Mouse (Mus musculus) olfactory bulb, adult 2 months (tissue): ENCODE results near the gene 1110008L16Rik. TPM values are rescaled to one million over a fixed set of nuclear protein-coding genes. Genes with fewer than 3 reads are reported as not detected.
"Not testable (repeated sequence)": the region's sequence is repeated elsewhere in the genome, so short reads cannot be mapped to it uniquely, and the experiment has no call there.

ENCODE experiments used
- H3K27ac ChIP-seq: fragments of 200-500 bp; 2 replicates; pipeline ENCODE4 v1.5.1; 2012; ENCODE audit warnings: low read depth, low read length; ENCODE audit not compliant: insufficient read depth
- H3K4me1 ChIP-seq: fragments of 200-500 bp; 2 replicates; pipeline ENCODE4 v1.6.1; 2012; ENCODE audit warnings: low read length; ENCODE audit not compliant: control insufficient read depth, insufficient read depth
- H3K4me3 ChIP-seq: fragments of 200-500 bp; 2 replicates; pipeline ENCODE4 v1.5.1; 2012; ENCODE audit warnings: mild to moderate bottlenecking, low read depth, low read length, moderate library complexity; ENCODE audit not compliant: insufficient read depth
- CTCF ChIP-seq: fragments of 200-500 bp; IDR thresholded peaks from 2 replicates; pipeline ENCODE4 v1.5.1; 2012; ENCODE audit warnings: low read depth, mild to moderate bottlenecking, low read length, moderate library complexity; ENCODE audit not compliant: insufficient read depth
- POLR2A ChIP-seq: fragments of 200-500 bp; IDR thresholded peaks from 2 replicates; pipeline ENCODE4 v1.6.1; 2012; ENCODE audit warnings: mild to moderate bottlenecking, low read depth, low read length, moderate library complexity; ENCODE audit not compliant: insufficient read depth
- WGBS: fragments of 180-500 bp; shearing (Covaris S2); methylation state at CpG from one replicate; pipeline ENCODE4 v1.1.7; 2018; 5-methylcytosine and 5-hydroxymethylcytosine counted together
- polyA plus RNA-seq: library from polyadenylated mRNA; stranded (reverse); fragments of >200 nt; gene quantifications from 2 replicates; pipeline ENCODE4 v1.2.4, GENCODE M21; 2012; ENCODE audit warnings: low replicate concordance; ENCODE audit not compliant: missing spikeins, insufficient read depth, insufficient read length

1110008L16Rik gene
- not detected in 2 replicates for polyA plus RNA-seq

- Histone ChIP-seq H3K4me3 (no peak within 1 kb of the TSS), H3K27ac (no peak within 1 kb of the TSS), H3K4me1 (peaks cover 6% of the 10 kb centered on the region)
- 88% methylated on average over 5 of the region's 5 CpGs for WGBS
- no peak for TF ChIP-seq CTCF
- TF ChIP-seq POLR2A: no peak
Observed at GRCm38 (mm10) chr12:55299336-55299735, at the start of gene 1110008L16Rik. Gene 1110008L16Rik, plus strand, starts transcription at chr12:55299577.

- not testable (repeated sequence) for H3K27ac ChIP-seq, H3K4me3 ChIP-seq, H3K4me1 ChIP-seq
- WGBS: no CpG with 5 or more reads among the region's 8 CpGs
Observed at GRCm38 (mm10) chr12:55261950-55262349, 37.4 kb upstream of the 1110008L16Rik start.

DNA sequence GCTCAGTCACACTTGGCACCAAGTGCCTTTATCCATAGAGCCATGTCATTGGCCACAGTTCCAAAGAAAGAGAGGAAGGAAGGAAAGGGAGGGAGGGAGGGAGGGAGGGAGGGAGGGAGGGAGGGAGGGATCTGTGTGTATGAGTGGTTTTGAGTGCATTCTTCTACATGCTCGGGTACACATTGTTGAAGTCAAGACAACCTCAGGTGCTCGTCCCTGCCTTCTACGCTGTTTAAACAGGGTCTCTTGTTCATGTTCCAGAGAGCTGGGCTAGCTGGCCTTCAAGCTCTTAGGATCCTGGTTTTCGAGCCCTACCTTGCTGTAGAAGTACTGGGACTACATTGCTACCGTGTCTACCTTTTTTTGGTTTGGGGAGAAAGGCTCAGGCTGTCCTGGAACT lies 36.0 kb upstream of the 1110008L16Rik start:
- WGBS: no CpG with 5 or more reads among the region's 5 CpGs
- H3K4me1 ChIP-seq, H3K4me3 ChIP-seq, H3K27ac ChIP-seq: not testable (repeated sequence)

DNA sequence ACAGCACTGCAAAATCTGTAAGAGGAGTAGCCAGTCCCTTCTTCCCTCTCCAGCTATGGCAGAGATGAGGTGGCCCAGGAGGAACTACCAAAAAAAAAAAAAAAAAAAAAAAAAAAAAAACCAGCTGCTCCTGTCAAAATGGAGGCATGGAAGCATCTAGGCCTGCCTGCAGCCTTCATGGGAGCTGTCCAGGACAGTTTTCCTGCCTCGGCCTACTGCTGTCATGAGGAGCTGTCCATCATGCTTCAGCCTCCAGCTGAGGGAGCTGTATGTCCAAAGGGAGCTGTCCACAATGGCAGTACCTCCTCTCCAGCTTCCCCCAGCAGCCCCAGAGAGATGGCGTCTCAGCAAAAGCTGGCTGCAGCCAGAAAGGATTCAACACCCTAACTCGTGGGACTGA lies 27.1 kb upstream of the 1110008L16Rik start:
- 86% methylated on average over 3 of the region's 3 CpGs for WGBS
- Histone ChIP-seq H3K4me3 (no peak overlapping the region), H3K27ac (no peak overlapping the region), H3K4me1 (no peaks in the 10 kb centered on the region)
- TF ChIP-seq CTCF (no peak), POLR2A (no peak)

GRCm38 (mm10) chr12:55277583-55277982 lies 21.8 kb upstream of the 1110008L16Rik start:
- not testable (repeated sequence) for H3K4me3 ChIP-seq, H3K27ac ChIP-seq, H3K4me1 ChIP-seq
- 91% methylated on average over 3 of the region's 6 CpGs for WGBS

DNA sequence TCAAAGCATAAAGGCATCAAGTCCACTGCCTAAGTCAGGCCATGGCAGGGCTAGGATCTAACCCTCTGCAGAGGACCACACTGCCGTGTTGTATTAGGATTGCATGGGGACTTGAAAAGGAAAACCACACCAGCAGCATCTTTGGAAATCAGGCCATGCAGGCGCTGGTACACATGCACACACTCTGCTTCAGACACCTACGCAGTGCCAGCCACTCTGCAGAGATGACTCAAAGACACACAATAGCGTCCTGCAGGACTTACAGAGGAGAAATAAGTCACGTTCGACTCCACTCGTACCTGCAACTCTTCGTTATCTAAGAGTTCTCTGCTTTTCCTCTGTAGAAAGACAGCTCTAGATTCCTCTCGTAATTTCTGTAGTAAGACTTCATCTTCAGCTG lies 1.3 kb upstream of the 1110008L16Rik start:
- TF ChIP-seq POLR2A (no peak), CTCF (no peak)
- WGBS: 75% methylated on average over 9 of the region's 9 CpGs
- Histone ChIP-seq H3K27ac (no peak overlapping the region), H3K4me1 (peaks cover 6% of the 10 kb centered on the region), H3K4me3 (no peak overlapping the region)

GRCm38 (mm10) chr12:55300820-55301351 lies 1.5 kb downstream of the 1110008L16Rik start:
- Histone ChIP-seq H3K27ac (no peak overlapping the region), H3K4me3 (no peak overlapping the region), H3K4me1 (peaks cover 6% of the 10 kb centered on the region)
- WGBS: 83% methylated on average over 3 of the region's 3 CpGs
- TF ChIP-seq POLR2A (no peak), CTCF (no peak)

- no peak for TF ChIP-seq CTCF
- TF ChIP-seq POLR2A: no peak
- H3K27ac ChIP-seq: no peak overlapping the region
- 32% methylated on average over 11 of the region's 11 CpGs for WGBS
- H3K4me1 ChIP-seq: peaks cover 6% of the 10 kb centered on the region
- H3K4me3 ChIP-seq: peak overlapping the region; percentile 37
Observed at GRCm38 (mm10) chr12:55301472-55302300, 2.3 kb downstream of the 1110008L16Rik start.

DNA sequence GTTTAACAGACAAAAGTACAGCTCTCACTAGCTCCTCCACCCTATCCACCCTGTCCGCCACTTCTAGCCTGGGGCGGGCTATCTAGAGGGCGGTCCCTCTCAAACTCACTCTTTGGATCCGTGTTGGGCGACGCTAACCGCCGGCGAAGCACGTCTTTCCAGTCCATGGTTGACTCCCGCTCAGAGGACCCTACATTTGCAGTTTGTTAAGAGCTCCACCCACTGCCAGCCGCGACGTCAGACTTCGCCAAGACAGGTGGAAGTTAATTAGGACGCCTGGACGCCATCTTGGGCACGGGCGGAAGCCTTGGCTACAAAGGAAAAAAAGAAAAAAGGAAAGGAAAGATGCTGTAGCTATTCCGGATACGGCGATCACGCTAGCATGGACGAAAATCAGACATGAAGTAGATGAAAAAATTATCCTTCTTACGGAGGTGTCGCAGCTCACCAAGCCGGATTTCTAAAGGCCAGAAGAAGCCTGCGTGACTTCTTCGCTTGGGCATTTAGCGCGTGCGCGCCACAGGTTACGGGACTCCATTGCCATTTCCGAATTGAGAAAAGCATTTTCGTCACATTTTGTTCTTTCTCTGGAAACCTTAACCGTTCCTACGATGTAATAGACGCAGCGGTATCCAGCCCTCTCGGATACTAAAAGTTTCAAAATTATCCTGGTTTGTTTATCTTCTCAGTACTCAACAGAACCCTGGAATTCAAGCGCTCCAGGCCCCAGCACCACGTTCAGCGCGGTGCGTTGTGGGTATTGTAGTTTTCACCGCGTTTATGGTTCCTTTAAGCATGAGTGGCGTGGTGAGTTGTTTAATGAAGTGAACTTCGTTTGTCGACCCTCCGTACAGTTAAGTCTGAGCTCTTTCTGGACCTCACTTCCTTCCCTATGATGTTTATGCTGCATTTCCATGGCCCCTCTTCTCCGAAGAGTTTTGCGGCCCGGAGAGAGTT lies 3.4 kb downstream of the 1110008L16Rik start, which contains the start of gene Ppp2r3c:
Ppp2r3c (minus strand) TSS at position 514 of the 957 bp plus-strand sequence.
- TF ChIP-seq CTCF: no peak
- TF ChIP-seq POLR2A: peak; percentile 48; the same call in 1 of the 2 replicates
- peak within 1 kb of the TSS; percentile 97 for H3K4me3 ChIP-seq
- under 1% methylated on average over 55 of the region's 55 CpGs for WGBS

More for the DNA sequence above, 3.4 kb downstream of the 1110008L16Rik start, which contains the start of gene Ppp2r3c:
- H3K4me1 ChIP-seq: peaks cover 6% of the 10 kb centered on the region
- H3K27ac ChIP-seq: peak within 1 kb of the TSS; percentile 98
